Mouse (Mus musculus) duodenum, adult 2 months (tissue): ENCODE measurements around the gene Man1b1. TPM values are rescaled to one million over a fixed set of nuclear protein-coding genes. Genes with fewer than 3 reads are reported as not detected.

Experiments used
- polyA plus RNA-seq: library from polyadenylated mRNA; depleted of rRNA; stranded (reverse); fragments of >200 nt; gene quantifications from 2 replicates; pipeline ENCODE4 v1.2.3, GENCODE M21; 2012; ENCODE audit warnings: low replicate concordance; rRNA removed

The Man1b1 gene
- 13.8 and 17.1 TPM in 2 replicates for polyA plus RNA-seq

DNA sequence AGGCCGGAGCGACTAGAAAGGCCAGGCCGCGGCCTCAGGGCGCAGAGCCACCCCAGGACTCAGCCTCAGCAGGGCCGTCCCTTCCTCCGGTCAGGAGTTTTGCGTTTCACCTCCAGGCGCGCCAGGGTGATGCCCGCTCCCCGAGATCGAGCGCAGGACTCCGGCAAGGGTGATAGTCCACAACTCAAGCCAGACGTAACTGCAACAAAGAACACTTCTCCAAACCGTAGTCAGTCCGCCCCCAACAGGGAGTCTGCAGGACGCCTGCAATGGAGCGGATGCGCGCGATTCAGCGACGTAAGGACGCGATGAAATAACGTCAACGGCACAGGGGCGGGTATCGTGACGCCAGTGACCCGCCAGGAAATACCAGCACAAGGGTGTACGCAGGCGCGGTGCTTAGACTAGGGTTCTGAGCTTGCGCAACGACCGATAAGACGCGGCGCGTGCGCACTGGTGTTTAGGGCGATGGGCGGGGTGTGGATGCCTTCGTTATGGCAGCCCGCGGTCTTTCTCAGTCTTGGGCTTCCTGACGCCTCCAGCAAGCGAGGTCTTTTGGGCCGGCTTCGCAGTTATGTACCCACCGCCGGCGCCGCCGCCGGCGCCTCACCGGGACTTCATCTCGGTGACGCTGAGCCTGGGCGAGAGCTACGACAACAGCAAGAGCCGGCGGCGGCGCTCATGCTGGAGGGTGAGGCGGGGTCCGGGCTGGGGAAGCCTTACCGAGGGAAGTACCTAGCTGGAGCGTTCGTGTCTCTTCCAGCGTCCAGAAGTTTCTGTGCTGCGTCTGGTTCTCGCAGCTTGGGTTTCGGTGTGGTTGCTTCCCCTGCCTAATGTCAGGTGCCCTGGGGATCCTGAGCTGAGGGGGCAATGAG is at the start of gene Man1b1:
TSS of gene Man1b1 (plus strand) at position 53 of the 875 bp plus-strand sequence.

DNA sequence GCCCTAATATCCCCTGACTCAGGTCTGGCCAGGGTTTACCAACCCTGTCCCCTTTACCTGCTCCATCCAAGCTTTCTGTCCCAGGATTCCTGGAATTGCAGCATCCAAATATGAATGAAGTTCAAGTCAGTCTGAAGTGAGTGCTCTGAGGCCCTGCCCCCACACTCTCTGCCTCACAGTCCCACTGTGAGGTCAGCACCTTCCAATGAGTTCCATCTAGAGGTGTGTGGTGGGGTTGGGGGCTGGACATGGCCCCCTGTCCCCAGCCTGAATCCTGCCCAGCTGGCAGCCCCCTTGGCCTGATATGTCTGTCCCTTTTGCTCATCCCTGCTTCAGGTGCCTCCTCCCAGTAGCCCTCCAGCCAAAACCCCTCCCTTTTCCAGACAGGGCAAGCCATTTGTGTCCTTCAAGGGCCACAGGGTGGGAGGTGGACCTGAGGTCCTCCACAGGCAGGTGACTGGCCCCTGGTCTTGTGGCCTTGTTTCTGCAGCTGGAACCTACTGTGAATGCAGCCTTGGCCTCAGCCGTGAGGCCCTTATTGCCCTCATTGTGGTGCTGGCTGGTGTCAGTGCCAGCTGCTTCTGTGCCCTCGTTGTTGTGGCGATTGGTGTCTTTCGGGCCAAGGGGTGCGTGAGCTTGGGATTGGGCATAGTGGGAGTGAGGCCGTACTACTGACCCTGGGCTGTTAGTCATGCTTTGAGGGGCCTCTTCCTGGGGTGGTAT is 44.0 kb upstream of the Man1b1 start, which contains the start of gene Tmem210:
TSS of gene Tmem210 (plus strand) at position 219 of the 723 bp plus-strand sequence.

DNA sequence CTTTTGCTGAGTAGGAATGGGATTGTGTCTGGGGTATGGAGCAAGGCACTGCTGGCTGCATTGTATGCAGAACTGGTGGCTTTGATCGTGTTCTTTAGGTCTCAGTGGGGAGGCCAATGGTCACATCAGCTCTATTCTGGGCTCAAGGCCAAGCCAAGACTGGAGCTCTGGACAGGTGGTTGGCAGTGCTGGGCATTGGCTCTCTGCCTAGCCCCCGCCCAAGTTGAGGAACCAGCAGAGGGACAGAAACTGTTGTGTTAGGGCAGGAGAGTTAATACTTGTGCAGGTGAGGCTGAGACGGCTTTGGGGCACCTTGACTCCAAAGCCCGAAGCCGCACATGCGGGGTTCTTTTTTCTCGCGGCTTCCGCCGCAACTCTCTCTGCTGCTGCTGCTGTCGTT is 42.5 kb upstream of the Man1b1 start, which contains the start of gene Lrrc26:
TSS of gene Lrrc26 (plus strand) at position 265 of the 400 bp plus-strand sequence.

DNA sequence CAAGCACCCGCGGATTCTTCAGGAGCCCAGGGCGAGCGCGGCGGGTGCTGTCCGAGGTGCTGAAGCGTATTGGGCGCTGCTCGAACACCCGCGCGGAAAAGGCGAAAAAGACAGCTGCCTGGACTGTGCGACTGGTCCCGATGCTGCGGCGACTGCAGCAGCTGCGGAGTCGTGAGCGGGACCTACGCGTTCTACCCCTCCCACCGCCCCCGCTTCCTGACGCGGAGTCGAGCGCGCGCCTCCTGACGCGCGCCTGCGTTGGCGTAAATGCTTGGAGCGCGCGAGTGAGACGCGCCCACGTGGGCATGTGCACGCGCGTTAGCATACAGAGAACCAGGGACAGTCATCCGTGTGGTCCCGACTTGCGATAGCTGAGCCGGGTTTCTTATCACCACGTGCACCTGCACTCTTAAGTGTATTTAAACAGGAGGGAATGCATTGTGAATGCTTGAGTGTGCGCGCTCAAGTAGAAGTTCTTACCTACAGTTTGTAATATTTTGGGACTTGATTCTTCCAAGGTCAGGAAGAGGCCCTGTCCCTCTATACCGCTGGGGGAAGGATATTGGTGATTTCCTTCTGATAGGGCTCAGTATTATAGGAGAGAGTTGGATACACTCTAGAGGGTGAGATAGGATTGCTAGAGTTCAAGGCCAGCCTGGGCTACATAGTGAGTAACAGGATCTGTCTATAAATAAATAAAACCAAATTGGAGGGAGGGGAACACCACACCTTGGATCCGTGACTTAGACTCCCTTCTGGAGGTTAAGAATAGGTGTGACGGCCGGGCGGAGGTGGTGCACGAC is 13.0 kb upstream of the Man1b1 start, which contains the start of gene Grin1:
TSS of gene Grin1 (minus strand) at position 217 of the 803 bp plus-strand sequence.

DNA sequence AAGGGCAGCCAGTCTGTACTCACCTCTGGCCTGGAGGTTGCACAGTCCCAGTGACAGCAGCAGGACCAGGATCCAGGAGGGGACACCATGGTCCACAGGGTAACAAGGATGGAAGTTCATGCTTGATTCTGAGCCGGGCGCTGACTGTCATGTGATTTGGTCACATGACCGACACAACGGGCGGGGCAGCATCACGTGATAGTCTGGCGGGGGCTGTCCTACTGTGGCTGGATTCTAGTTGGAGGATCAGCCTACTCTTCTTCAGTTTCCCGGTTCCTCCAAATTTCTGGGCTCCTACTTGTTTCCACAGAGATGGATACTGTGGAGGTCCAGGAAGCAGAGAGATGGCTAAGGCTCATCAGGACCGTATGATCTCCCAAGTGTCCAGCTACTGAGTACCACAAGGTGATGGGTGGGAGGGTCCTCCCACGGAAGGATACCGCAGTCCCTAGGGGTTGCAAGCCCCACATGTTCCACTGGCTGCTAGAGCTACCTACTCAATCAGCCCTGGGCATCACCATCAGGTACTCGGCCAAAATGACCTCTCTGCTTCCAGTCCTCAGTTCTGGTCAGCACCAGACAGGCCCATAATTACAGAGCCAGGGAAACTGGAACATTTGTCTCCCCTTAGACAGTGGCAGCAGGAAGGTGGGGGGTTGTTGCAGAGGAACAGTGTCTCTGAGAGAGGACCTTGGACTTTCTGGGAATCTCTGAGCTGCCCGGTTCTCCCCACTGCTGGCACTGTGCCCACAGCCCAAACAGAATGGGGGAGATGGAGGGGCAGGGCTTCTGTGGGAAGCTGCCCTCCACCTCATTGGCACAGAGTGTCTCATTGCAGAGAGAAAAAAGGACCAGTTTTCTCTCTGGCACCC is 24.3 kb downstream of the Man1b1 start, which contains the start of gene Dpp7:
TSS of gene Dpp7 (minus strand) at position 152 of the 872 bp plus-strand sequence.

DNA sequence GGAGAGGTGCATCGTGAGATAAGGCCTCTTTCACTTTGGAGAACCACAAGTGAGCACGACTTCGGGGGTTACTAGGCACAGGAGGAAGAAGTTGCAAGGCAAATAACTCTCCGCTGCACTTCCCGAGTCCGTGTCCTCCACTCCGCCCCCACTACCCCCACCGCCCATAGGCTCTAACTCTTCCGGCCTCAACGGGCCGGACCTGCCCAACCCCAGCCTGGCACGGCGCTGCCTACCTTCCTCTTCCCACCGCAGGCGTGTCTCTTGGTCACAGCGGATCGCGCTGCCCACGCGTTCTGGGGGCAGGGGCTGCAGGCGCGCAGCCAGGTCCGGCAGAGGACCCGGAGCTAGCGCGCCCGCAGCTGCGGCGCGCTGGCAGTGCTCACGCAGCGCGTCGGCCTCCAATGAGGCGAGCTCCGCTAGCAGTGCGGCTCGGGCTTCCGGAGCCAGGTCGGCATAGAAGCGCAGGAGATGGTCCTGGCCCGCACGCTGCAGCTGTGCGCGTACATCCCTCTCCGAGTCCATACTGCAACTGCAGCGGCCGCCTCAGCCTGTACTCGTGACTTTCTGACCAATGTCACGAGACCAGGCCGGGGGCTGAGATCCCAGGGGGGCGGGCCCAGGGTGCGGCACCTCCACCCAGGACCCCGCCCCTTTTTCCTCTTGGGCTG is 33.1 kb downstream of the Man1b1 start, which contains the start of gene Uap1l1:
TSS of gene Uap1l1 (minus strand) at position 592 of the 671 bp plus-strand sequence.

DNA sequence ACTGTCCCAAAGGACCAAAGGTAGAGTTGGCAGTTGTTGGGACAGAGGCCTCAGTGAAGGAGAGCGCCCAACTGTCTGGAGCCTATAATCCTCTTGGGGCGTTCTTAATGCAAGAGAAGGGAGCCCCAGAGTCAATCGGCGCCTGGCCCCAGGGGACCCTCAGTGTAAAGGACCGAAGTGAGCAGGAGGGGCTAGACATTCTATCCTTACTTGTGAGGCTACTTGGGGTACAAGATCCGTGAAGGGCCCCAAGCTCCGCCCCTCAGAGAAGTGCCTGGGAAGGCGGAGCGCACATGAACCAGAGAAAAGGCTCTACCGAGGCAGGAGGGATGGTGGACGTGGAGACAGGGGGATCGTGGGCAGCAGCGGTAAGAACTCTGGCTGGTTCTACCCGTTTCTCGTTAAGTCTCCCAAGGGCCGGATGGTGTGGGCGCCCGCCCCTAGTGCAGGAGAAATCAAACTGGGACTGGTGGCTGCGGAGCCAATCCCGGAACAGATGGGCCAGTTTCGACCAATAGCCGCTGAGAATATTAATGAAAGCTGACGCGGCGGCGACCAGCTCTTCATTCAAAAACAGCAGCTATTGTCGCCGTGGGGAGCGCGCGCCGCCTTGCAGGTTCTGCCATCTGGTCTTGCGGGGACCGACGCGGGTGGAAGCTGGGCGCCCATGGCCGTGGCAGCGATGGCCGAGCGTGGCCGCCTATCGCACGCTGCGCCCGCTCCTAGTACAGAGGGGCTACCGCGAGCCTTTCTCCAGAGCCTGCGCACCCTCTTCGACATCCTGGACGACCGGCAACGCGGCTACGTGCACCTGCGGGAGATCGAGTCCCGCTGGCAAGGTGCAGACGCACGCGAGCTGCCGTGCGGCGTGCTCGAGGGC is 39.9 kb downstream of the Man1b1 start, which contains the start of gene Sapcd2:
TSS of gene Sapcd2 (plus strand) at position 558 of the 880 bp plus-strand sequence.

DNA sequence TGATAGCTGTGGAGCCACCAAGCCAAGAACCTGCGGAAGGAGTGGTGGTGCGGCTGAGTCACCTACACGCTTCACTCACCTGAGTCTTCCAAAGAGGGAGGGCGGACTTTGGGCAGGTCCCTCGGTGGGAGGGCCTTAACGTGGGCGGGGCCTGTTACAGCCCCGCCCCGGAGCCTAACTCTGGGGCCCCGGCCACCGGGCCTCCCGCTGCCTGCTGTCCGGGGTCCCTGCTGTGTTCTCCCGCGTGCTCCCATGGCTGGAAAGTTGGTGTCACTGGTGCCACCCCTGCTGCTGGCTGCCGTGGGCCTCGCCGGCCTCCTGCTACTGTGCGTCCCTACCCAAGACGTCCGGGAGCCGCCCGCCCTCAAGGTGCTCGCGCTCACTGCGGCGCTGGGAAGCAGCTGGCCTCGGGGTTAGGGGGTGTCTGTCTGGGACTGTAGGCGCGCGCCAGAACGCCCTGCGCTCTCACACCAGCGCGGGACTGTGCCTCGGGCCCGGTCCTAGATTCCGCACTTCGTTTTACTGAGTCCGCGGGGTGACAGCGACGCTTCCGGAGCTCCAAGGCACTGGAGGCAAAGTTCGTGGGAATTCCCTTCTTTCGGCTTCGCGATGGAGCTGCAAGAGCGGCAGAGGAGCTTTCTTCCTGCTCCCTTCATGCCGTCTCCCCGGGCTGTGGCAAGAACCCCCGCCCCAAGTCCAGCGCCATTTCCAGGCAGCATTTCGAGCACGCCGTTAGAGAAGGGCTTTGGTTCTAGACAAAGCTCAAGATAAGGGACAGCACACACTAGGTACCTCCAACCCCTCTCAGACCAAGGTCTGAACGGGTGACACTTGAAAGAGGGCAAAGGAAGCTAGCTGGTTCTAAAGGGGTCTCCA is 63.8 kb downstream of the Man1b1 start, which contains the start of gene Entpd2:
TSS of gene Entpd2 (plus strand) at position 154 of the 876 bp plus-strand sequence.

DNA sequence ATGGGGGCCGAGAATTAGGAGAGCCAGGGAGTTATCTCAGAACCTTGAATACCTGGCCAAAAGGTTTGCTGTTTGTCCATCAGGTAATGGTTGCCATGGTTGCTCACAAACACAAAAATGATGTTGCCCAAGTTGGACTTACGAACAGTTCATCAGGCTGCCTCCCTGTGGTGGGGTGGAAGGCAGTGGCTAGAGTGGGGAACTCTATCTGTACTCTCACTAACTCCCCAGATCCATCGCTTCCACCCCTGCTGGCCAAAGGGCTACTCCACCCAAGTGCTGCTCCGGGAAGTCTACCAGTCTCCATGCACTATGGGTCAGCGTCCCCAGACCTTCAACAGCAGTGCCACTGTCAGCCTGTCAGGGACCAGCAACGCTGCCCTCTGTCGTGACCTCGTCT is 66.9 kb downstream of the Man1b1 start, which contains the start of gene Npdc1:
TSS of gene Npdc1 (plus strand) at position 301 of the 400 bp plus-strand sequence.

Other genes starting within 250 kb of the Man1b1 start
- gene Noxa1, start 237.2 kb upstream of the Man1b1 start, polyA plus RNA-seq: 17.5 and 26.4 TPM in 2 replicates
- gene Nrarp, start 151.6 kb upstream of the Man1b1 start, polyA plus RNA-seq: 42.6 and 53.2 TPM in 2 replicates
- gene Tor4a, start 135.5 kb upstream of the Man1b1 start, polyA plus RNA-seq: 25.3 and 31.1 TPM in 2 replicates
- gene Nelfb, start 120.8 kb upstream of the Man1b1 start, polyA plus RNA-seq: 29.9 and 42.4 TPM in 2 replicates
- gene Stpg3, start 117.7 kb upstream of the Man1b1 start, polyA plus RNA-seq: not detected in 2 replicates
- not detected in 2 replicates for gene Fam166a, start 113.6 kb upstream of the Man1b1 start, polyA plus RNA-seq
- gene Tubb4b, start 107.6 kb upstream of the Man1b1 start, polyA plus RNA-seq: 379 and 679 TPM in 2 replicates
- gene Slc34a3, start 98.0 kb upstream of the Man1b1 start, polyA plus RNA-seq: 4.3 TPM in 1 of 2 replicates, not detected in the other
- not detected in 2 replicates for gene Rnf224, start 95.6 kb upstream of the Man1b1 start, polyA plus RNA-seq
- 14.3 and 73.6 TPM in 2 replicates for gene Rnf208, start 90.1 kb upstream of the Man1b1 start, polyA plus RNA-seq
- gene Cysrt1, start 89.9 kb upstream of the Man1b1 start, polyA plus RNA-seq: 0.94 and 8.8 TPM in 2 replicates
- gene AL732309.1, start 85.5 kb upstream of the Man1b1 start, polyA plus RNA-seq: 18.8 and 30.9 TPM in 2 replicates
- 39.8 and 90.7 TPM in 2 replicates for gene Tmem203, start 76.9 kb upstream of the Man1b1 start, polyA plus RNA-seq
- 186 and 454 TPM in 2 replicates for gene Tprn, start 69.7 kb upstream of the Man1b1 start, polyA plus RNA-seq
- 44.6 and 49.5 TPM in 2 replicates for gene Ssna1, start 59.9 kb upstream of the Man1b1 start, polyA plus RNA-seq
- gene Anapc2, start 59.9 kb upstream of the Man1b1 start, polyA plus RNA-seq: 57.3 and 58.9 TPM in 2 replicates
- gene Tmem210, start 44.2 kb upstream of the Man1b1 start, polyA plus RNA-seq: 1.4 TPM in 1 of 2 replicates, not detected in the other
- gene Lrrc26, start 42.4 kb upstream of the Man1b1 start, polyA plus RNA-seq: 81.7 and 85.6 TPM in 2 replicates
- gene Grin1, start 13.2 kb upstream of the Man1b1 start, polyA plus RNA-seq: 0.78 and 1.7 TPM in 2 replicates
- 15.8 and 19.7 TPM in 2 replicates for gene Dpp7, start 24.0 kb downstream of the Man1b1 start, polyA plus RNA-seq
- 66.1 and 563 TPM in 2 replicates for gene Uap1l1, start 33.3 kb downstream of the Man1b1 start, polyA plus RNA-seq
- gene Sapcd2, start 40.0 kb downstream of the Man1b1 start, polyA plus RNA-seq: 27.5 and 29.1 TPM in 2 replicates
- 50.6 and 75.3 TPM in 2 replicates for gene Entpd2, start 63.5 kb downstream of the Man1b1 start, polyA plus RNA-seq
- 223 and 325 TPM in 2 replicates for gene Npdc1, start 67.0 kb downstream of the Man1b1 start, polyA plus RNA-seq
- 1.3 and 2.1 TPM in 2 replicates for gene Fut7, start 90.9 kb downstream of the Man1b1 start, polyA plus RNA-seq
- 16.8 and 36.7 TPM in 2 replicates for gene Abca2, start 96.4 kb downstream of the Man1b1 start, polyA plus RNA-seq
- 1.9 and 14.3 TPM in 2 replicates for gene Clic3, start 124.5 kb downstream of the Man1b1 start, polyA plus RNA-seq
- gene Paxx, start 128.8 kb downstream of the Man1b1 start, polyA plus RNA-seq: 81.4 and 115 TPM in 2 replicates
- gene Ptgds, start 137.7 kb downstream of the Man1b1 start, polyA plus RNA-seq: 0.74 TPM in 1 of 2 replicates, not detected in the other
- not detected in 2 replicates for gene Lcn12, start 161.6 kb downstream of the Man1b1 start, polyA plus RNA-seq
- gene Fbxw5, start 168.4 kb downstream of the Man1b1 start, polyA plus RNA-seq: 40.4 and 40.9 TPM in 2 replicates
- 4.0 and 9.4 TPM in 2 replicates for gene C8g, start 169.4 kb downstream of the Man1b1 start, polyA plus RNA-seq
- 9.0 and 10.8 TPM in 2 replicates for gene Traf2, start 214.6 kb downstream of the Man1b1 start, polyA plus RNA-seq
- 164 and 294 TPM in 2 replicates for gene Edf1, start 225.5 kb downstream of the Man1b1 start, polyA plus RNA-seq
- 1.1 and 1.9 TPM in 2 replicates for gene Mamdc4, start 242.5 kb downstream of the Man1b1 start, polyA plus RNA-seq
- 19.8 and 30.6 TPM in 2 replicates for gene Phpt1, start 242.9 kb downstream of the Man1b1 start, polyA plus RNA-seq
- gene Ajm1, start 249.4 kb downstream of the Man1b1 start, polyA plus RNA-seq: 1.4 and 1.7 TPM in 2 replicates